ENCODE assay signal across 8 mouse cellular contexts in genomic region chr9:111118891-111119441, GRCm38 (mm10). TPM values are rescaled to one million over a fixed set of nuclear protein-coding genes. Genes with fewer than 3 reads are reported as not detected.
DNase-seq lines count a peak whose midpoint lies in the region; ATAC-seq and TF ChIP-seq lines count a peak whose summit lies in the region.

No protein-coding gene starts in this region.

- intact Hi-C loops in gastrocnemius, adult 2 months (cut with DNase I) = loop anchor here (5.0 kb wide), 2 partner anchors 33 to 153 kb away; partner anchors contain the start of genes Epm2aip1 and Mlh1
- intact Hi-C loops in gastrocnemius, postnatal 36 days (cut with DNase I) = loop anchor here (5.0 kb wide), 1 partner anchor 43 kb away; no protein-coding TSS in a partner anchor

- no peak for TF ChIP-seq CTCF in gastrocnemius, adult 2 months (IDR thresholded peaks at IDR 0.05)

- H3K36me3 ChIP-seq in heart, embryonic 10.5 days = no peaks in the 10 kb centered on the region
- no peaks in the 10 kb centered on the region for H3K36me3 ChIP-seq in kidney, embryonic 16.5 days (ENCODE audit: insufficient read depth, low read length)
- peaks cover 38% of the 10 kb centered on the region for H3K36me3 ChIP-seq in megakaryocyte, embryonic 14.5 days (replicated peaks; ENCODE audit: low read length)

- no peak for ATAC-seq in kidney, embryonic 16.5 days (ENCODE audit: low FRiP score, low TSS enrichment)

- H3K27me3 ChIP-seq in heart, embryonic 10.5 days (ENCODE audit: insufficient read depth, poor library complexity, severe bottlenecking) = no peaks in the 10 kb centered on the region
- no peaks in the 10 kb centered on the region for H3K27me3 ChIP-seq in kidney, embryonic 16.5 days (ENCODE audit: insufficient read depth, low read length)
- no peaks in the 10 kb centered on the region for H3K27me3 ChIP-seq in megakaryocyte, embryonic 14.5 days (replicated peaks)

- H3K9ac ChIP-seq in kidney, embryonic 16.5 days (replicated peaks; ENCODE audit: low read length) = peak overlapping the region; percentile 85

- WGBS in heart, embryonic 10.5 days = 5% methylated on average over 17 of the region's 17 CpGs
- WGBS in kidney, embryonic 16.5 days = 7% methylated on average over 17 of the region's 17 CpGs

- H3K4me2 ChIP-seq in kidney, embryonic 16.5 days (replicated peaks; ENCODE audit: low read depth, low read length) = peak overlapping the region; percentile 54

- H3K4me1 ChIP-seq in heart, embryonic 10.5 days = peaks cover 49% of the 10 kb centered on the region
- peaks cover 15% of the 10 kb centered on the region for H3K4me1 ChIP-seq in kidney, embryonic 16.5 days (ENCODE audit: insufficient read depth, low read length)
- H3K4me1 ChIP-seq in megakaryocyte, embryonic 14.5 days = peaks cover 59% of the 10 kb centered on the region

- peak overlapping the region; percentile 82 for H3K4me3 ChIP-seq in gastrocnemius, adult 2 months
- peak overlapping the region; percentile 99 for H3K4me3 ChIP-seq in heart, embryonic 10.5 days
- peak overlapping the region; percentile 94 for H3K4me3 ChIP-seq in kidney, embryonic 16.5 days (ENCODE audit: low read length)
- peak overlapping the region; percentile 96 for H3K4me3 ChIP-seq in megakaryocyte, embryonic 14.5 days (replicated peaks)

- no peaks in the 10 kb centered on the region for H3K9me3 ChIP-seq in heart, embryonic 10.5 days
- H3K9me3 ChIP-seq in kidney, embryonic 16.5 days (ENCODE audit: low read length) = no peaks in the 10 kb centered on the region
- H3K9me3 ChIP-seq in megakaryocyte, embryonic 14.5 days = no peaks in the 10 kb centered on the region

- H3K27ac ChIP-seq in gastrocnemius, adult 2 months = peak overlapping the region; percentile 96
- peak overlapping the region; percentile 97 for H3K27ac ChIP-seq in heart, embryonic 10.5 days
- peak overlapping the region; percentile 81; the same call in 1 of the 2 replicates for H3K27ac ChIP-seq in kidney, embryonic 16.5 days (ENCODE audit: low read length)

- peak; percentile 54 for DNase-seq in gastrocnemius, adult 2 months
- no peak for DNase-seq in gastrocnemius, postnatal 36 days
- DNase-seq in c-Kit-positive CD71-positive TER-119-negative erythroid progenitor cells, embryonic 14.5 days (ENCODE audit: low read depth) = peak; percentile 67
- no peak for DNase-seq in heart, embryonic 10.5 days (ENCODE audit: low spot score)
- DNase-seq in urinary bladder, postnatal 10 days (ENCODE audit: low spot score) = no peak
- no peak for DNase-seq in layer of hippocampus, postnatal 25 days (ENCODE audit: extremely low spot score in 1 of 2, low spot score in 1 of 2)

RNA-seq across cellular contexts. Expression of gene Lrrfip2, which starts 1.6 kb away (rescaled TPM):
- 10 to 100 TPM; 72.6 to 74.8 TPM for total RNA-seq in gastrocnemius, adult 2 months (2021)
- total RNA-seq in gastrocnemius, postnatal 36 days (2021) = 10 to 100 TPM; 63.9 to 69.2 TPM
- 50.9 and 51.3 TPM in 2 replicates for polyA plus RNA-seq in heart, embryonic 10.5 days (2016; fragmentation: Nextera tagmentation; extraction: Ambion mirVana)
- polyA plus RNA-seq in kidney, embryonic 16.5 days (2015; fragmentation: Nextera tagmentation; extraction: Ambion mirVana) = 37.8 and 38.2 TPM in 2 replicates
- polyA plus RNA-seq in megakaryocyte, embryonic 14.5 days (2012; ENCODE audit: insufficient read depth, low replicate concordance) = 28.3 and 112 TPM in 2 replicates
- 10 to 100 TPM; 29.7 to 37.0 TPM for total RNA-seq in layer of hippocampus, postnatal 25 days (2021)

Comparison
In these comparisons a context has a peak if more than half of its experiments do, and no peak if none do; other contexts are left out.
1. DNase-seq: peak in gastrocnemius, adult 2 months (single experiment) and c-Kit-positive CD71-positive TER-119-negative erythroid progenitor cells, embryonic 14.5 days (single experiment); none in gastrocnemius, postnatal 36 days (0 of 2), heart, embryonic 10.5 days (single experiment), urinary bladder, postnatal 10 days (single experiment) and layer of hippocampus, postnatal 25 days (0 of 2).
2. Peak in every context shown above with its lines, with median percentiles within 50 percentile points of each other: H3K27ac ChIP-seq and H3K4me3 ChIP-seq.